Mouse (Mus musculus): ENCODE data around the gene Syngr3.

Gene Syngr3

GRCm38 (mm10) chr17:24644030-24644715, 45.6 kb downstream of the Syngr3 start:
- DNase-seq, result no peak

- no peak for DNase-seq
Observed at GRCm38 (mm10) chr17:24642791-24643343, 46.9 kb downstream of the Syngr3 start.

GRCm38 (mm10) chr17:24641944-24642343, 47.8 kb downstream of the Syngr3 start:
- no peak for DNase-seq

GRCm38 (mm10) chr17:24640581-24640980, 49.2 kb downstream of the Syngr3 start:
- no peak for DNase-seq

GRCm38 (mm10) chr17:24640119-24640518, 49.6 kb downstream of the Syngr3 start:
- no peak for DNase-seq

GRCm38 (mm10) chr17:24639571-24639988, 50.2 kb downstream of the Syngr3 start:
- DNase-seq, result no peak

- no peak for DNase-seq
Observed at GRCm38 (mm10) chr17:24638840-24639239, 50.9 kb downstream of the Syngr3 start.

GRCm38 (mm10) chr17:24638214-24638613, 51.5 kb downstream of the Syngr3 start:
- no peak for DNase-seq

- DNase-seq, result no peak
Observed at GRCm38 (mm10) chr17:24636781-24637481, 52.8 kb downstream of the Syngr3 start.

GRCm38 (mm10) chr17:24635694-24636093, 54.1 kb downstream of the Syngr3 start:
- DNase-seq, result no peak

Data from right cerebral cortex, postnatal 14 days (tissue).